Mouse (Mus musculus): ENCODE results near the gene Polrmt.

The Polrmt gene

GRCm38 (mm10) chr10:79743161-79743560 lies 3.2 kb downstream of the Polrmt start:
- no peak for DNase-seq (ENCODE audit: low spot score)

DNA sequence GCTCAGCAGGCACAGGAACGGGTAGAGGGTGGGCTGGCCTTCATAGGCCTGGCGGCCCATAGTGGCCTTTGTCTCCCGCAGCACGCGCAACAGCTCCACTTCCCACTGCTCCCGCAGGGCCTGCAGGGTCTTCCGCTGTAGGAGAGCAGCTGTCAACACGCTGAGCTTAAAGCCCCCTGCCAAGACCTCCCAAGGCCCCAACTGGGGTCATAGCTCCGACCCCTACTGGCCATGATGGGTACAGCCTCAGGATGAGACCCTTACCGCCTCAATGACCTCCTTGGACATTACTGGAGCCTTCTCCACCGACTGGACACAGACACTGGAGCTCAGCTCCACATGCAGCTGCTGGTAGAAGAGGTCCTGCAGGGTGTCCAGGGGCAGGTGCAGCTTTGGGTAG lies 5.5 kb downstream of the Polrmt start:
- no peak for DNase-seq (ENCODE audit: low spot score)

GRCm38 (mm10) chr10:79739234-79739633 lies 7.1 kb downstream of the Polrmt start:
- DNase-seq (ENCODE audit: low spot score) = no peak

DNA sequence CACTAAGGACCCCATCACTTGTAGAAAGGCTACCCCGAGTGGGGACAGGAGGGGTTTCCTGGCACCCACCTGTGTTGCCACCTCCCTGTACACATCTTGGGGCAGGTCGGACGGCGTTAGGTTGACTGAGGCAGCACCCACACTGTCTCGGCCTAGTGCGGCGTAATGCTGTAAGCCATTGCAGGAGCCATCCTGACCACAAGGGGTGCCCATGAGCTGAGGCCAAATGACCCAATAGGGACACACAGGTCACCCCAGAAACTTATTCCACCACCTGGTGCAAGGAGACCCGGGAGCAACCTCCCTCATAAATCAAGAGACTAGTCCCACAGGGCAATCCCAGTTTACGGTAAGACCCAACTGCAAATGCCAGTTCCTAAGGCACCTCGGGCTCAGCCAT lies 8.1 kb downstream of the Polrmt start:
- no peak for DNase-seq (ENCODE audit: low spot score)

DNA sequence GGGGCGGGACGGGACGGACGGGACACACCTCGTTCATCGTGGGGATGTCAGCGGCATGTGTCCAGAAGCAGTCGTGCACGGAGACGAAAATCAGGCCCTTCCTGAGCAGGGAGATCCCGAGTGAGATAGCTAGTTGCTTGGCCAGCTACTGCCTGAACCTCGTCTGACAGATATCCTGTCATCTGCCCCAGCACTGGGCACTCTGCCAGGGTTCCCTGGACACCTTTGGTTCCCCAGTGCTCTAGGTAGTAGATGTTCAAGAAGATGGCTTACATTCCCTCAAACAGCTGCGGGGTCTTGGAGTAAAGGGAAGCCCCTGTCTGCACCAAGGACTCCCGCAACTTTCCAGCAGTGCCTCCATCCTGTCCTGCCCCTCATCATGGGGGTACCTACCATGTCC lies 9.7 kb downstream of the Polrmt start:
- no peak for DNase-seq (ENCODE audit: low spot score)

DNA sequence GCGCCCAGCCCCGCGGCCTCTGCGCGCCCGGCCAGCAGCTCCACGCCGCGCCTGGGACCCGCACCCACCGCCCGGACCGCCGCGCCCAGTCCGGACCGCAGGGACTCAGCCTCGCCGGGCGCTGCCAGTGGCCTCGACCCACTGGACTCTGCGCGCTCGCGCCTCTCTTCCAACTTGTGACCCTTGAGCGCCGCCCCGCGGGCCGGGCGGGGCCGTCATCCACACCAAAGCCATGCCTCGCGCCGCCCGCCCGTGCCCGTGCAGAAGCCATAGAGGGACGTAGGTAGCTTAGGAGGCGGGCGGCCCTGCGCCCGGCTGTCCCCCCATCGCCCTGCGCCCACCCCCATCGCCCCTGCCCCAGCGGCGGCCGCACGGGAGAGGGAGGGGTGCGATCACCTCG lies 11.0 kb downstream of the Polrmt start:
- DNase-seq (ENCODE audit: low spot score) = no peak

DNA sequence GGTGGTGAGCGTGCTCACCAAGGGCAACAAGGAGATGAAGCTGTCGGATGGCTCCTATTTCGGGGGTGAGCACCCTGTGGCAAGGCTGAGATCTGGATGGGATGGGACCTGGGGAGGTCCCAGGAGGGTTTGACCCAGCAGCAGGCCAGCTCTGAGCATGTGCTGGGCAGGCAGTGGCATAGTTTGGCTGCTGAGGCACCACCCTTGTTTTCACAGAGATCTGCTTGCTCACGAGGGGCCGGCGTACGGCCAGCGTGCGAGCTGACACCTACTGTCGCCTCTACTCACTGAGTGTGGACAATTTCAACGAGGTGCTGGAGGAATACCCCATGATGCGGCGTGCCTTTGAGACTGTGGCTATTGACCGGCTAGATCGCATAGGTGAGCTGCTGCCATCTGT lies 12.5 kb downstream of the Polrmt start:
- DNase-seq (ENCODE audit: low spot score) = no peak

DNA sequence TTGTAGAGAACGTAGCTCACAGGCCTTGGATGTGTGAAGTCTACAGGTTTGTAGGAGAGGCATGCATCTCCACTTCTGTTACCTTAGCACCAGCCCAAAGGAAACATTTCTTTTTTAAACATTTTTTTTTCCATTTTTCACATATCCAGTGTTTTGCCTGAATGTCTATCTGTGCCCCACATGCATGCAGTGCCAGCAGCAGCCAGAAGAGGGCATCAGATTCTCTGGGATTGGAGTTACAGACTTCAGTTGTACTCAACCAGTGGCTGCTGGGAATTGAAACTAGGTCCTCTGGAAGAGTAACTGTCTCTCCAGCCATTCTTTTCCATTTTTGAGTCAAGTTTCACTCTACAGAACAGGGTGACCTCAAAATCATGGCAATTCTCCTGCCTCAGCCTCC lies 13.9 kb downstream of the Polrmt start:
- DNase-seq (ENCODE audit: low spot score) = no peak

DNA sequence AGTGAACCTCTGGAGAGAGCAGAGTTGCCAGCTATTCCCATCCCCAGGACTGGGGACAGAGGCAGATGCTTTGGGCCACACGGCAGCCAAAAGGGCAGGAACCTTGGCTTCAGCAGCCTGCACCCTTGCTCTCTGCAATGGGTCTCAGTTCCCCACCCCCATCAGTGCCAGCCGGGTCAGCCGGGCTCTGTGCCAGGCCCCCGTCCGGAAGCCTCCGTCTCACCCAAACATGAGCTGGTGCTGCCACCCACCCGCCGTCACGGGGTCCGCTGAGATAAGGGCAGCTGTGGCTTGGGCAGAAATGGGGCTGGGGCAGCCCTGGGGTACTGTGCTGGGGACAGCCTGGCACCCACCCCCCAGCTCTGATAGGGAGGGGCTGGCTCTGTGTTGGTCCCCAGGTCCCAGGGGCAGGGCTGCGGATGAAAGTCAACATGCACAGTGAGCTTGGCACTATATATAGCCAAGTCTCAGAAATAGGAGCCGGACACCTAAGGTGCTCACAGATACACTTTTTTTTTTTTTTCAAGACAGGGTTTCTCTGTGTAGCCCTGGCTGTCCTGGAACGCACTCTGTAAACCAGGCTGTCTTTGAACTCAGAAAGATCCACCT lies 16.9 kb downstream of the Polrmt start:
- peak; percentile 48 for DNase-seq (ENCODE audit: low spot score)

GRCm38 (mm10) chr10:79728323-79729249 lies 17.8 kb downstream of the Polrmt start:
- no peak for DNase-seq (ENCODE audit: low spot score)

GRCm38 (mm10) chr10:79726090-79726489 lies 20.3 kb downstream of the Polrmt start:
- no peak for DNase-seq (ENCODE audit: low spot score)

DNA sequence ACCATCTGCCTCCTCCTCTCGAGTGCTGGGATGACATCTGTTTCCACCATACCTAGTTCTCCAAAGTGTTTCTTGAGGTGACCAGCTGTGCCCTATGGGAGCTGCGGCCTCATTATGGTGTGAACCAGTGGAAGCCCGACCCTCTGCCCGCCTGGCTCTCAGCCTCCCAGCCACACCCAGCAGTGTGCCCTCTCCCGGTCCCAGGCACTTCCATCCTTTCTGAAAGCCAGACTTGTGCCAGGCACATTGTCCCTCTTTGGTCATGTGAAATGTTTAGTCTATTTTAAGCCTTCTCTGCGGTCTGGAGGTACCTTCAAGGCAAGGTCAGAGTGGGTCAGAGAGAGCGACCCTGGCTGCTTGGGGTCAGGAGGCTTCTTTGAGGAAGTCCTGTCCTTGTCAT lies 22.7 kb downstream of the Polrmt start:
- DNase-seq (ENCODE audit: low spot score) = no peak

DNA sequence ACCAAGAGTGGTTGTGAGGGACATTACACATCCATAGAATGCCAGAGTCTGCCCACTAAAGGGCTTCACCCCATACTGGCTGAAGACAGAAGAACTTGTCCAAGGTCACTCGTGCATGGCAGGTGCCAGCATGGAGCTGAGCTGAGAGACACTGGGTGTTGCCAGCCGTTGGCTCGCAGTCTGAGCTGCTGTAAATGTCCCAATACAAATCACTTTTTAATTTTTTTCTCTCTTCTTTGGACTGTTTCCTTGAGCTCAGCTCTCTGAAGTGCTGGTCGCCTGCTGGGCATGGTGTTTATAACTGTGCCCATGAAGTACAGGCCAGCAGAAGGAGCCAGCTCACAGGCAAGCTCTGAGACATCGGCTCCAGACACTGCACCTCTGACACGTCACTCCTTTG lies 23.3 kb downstream of the Polrmt start:
- no peak for DNase-seq (ENCODE audit: low spot score)

DNA sequence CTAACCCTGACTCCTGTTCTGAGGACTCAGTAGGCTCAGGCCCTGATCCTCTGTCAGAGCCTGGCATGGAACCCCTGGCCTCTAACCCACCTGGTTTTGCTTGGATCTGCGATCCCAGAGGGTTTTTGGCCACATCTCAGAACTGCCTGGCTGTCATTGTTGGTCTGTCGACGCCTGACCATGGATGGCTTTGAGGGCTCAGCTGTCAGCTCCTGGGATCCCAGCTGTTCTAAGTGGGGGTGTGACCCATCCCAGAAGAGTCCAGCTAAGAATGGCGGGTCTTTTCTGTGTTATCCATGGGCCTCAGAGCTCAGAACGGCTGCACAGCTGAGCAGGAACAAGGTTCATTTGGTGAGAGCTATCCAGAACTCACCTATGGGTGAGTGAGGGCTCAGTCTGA lies 25.3 kb downstream of the Polrmt start:
- DNase-seq (ENCODE audit: low spot score) = no peak

DNA sequence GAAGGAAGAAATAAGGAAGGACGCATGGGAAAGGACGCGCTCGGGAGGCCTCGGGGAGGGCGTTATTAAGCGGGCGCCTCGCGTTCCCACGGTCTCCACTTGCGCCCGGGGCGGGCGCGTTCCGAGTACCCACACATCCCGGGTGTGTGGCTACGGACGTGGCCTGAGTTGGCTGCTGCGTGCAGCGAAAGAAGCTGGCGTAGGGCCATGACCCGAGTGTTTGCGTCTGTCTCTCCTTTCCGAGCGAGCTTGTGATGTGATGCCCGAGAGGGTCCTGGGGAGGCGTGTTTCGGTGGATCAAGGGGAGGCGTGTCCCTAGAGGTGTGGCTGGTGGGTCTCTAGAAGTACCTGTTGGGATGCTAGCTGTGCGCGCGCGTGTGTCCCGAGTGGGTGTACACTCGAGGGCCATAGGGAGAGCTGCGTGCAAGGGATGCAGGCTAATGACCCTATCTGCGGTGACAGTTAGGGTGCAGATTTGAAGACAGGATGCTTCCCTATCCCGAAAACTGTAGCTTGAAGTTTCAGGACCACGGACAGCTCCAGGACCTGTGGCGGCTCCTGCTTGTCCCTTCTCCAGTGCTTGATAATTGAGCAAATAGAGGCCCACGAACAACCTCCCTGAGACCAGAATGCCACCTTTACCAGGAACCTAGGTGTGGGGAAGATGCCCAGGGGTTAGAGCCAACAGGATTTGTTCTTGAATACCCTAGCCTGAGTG lies 28.6 kb downstream of the Polrmt start:
- DNase-seq (ENCODE audit: low spot score) = no peak

- DNase-seq (ENCODE audit: low spot score) = no peak
Observed at GRCm38 (mm10) chr10:79716988-79717355, 29.4 kb downstream of the Polrmt start.

DNA sequence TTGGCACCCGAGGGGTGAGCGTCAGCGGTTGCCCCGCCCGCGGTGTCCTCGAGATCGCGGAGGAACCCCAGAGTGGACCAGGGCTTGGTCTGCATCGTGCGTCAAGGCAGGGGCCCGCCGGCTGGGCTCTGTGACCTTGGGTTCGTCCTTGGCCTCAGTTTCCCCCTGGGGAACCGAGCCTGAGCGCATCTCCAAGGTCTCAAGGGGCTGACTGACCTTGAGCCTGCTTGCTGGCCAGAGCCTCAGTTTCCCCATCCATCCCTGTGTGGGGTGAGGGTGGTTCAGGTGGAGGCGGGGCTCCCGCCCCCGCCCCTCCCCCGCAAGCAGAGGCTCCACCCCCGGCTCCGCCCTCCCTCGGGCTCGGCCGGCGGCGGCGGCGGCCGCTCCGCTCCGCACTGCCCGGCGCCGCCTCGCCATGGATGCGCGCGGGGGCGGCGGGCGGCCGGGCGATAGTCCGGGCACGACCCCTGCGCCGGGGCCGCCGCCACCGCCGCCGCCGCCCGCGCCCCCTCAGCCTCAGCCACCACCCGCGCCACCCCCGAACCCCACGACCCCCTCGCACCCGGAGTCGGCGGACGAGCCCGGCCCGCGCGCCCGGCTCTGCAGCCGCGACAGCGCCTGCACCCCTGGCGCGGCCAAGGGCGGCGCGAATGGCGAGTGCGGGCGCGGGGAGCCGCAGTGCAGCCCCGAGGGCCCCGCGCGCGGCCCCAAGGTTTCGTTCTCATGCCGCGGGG lies 30.0 kb downstream of the Polrmt start, which contains the start of gene Hcn2:
Hcn2 (plus strand) TSS at position 381 of the 734 bp plus-strand sequence.
- no peak for DNase-seq (ENCODE audit: low spot score)

DNA sequence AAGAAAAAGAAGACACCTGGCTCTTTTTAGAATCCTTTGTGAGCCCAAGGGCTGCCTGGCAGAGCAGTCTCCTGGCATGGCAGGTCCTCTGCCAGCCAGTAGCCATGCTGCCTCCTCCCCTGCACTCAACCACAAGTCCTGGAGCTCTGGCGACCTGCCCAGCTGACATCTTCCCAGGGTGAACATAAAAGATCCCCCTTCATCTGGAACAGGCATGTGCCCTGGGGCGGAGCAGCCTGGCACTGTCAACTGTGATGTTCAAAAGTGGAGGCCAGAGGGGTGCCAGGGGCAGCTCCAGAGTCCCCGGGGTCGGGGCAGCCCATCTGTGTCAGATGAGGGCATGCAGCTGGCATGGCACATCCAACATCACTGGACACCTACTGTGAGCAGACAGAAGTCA lies 31.4 kb downstream of the Polrmt start:
- no peak for DNase-seq (ENCODE audit: low spot score)

- DNase-seq (ENCODE audit: low spot score) = no peak
Observed at GRCm38 (mm10) chr10:79713163-79713562, 33.2 kb downstream of the Polrmt start.

DNA sequence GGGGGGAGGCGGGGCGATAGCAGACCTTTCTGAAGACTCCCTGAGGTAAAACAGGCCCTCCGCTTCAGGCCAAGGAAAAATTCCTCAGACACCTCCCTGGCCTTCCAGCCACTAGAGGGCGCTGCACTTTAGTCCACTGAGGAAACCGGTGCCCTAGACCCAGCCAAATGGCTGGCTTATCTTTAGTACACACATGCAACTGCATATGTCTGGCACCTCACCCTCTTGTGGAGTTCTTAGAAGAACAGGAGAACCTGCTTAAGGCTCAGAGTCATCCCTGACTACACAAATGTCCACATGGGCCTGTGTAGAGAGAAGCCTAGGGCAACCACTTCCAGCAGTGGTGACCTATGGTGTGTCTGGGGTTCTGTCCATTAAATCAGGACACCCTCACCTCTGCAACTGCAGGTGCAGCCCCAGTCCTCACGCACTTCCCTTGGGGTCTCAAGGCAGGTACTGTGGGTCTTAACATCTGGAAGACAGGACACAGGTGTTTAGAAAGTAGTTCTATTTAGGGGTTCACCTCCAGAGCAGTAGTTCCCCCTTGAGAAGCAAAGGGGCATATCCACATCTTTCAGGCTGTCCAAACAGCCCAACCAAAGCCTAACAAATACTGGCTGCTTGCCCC lies 33.8 kb downstream of the Polrmt start:
- peak; percentile 73 for DNase-seq (ENCODE audit: low spot score)

GRCm38 (mm10) chr10:79712029-79712428 lies 34.4 kb downstream of the Polrmt start:
- no peak for DNase-seq (ENCODE audit: low spot score)

DNA sequence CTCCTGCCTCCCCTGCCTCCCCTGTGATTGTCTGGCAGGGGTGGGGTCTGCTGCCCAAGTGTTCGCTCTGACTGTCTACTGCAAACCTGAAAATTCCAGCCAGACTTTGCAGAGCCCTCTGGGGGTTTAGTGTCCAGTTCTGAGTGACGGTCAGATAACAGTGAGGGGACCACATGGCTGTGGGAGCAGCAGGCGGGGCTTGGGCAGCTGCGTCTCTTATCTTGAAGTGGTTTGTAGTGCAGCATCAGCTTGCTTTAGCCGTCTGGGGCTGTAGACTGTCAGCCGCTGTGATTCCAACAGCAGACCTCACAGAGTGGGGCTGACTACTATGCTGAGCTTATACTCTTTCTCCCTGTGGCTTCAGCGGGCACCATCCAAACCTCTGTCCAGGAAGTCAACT lies 37.1 kb downstream of the Polrmt start:
- no peak for DNase-seq (ENCODE audit: low spot score)

All from left cerebral cortex, adult 11 months (tissue).